Mouse (Mus musculus): ENCODE results near the gene Ppfibp2. TPM values are rescaled to one million over a fixed set of nuclear protein-coding genes. Genes with fewer than 3 reads are reported as not detected.

Gene Ppfibp2
- polyA plus RNA-seq, 1 experiment from 2014 or later = 6.0 TPM

DNA sequence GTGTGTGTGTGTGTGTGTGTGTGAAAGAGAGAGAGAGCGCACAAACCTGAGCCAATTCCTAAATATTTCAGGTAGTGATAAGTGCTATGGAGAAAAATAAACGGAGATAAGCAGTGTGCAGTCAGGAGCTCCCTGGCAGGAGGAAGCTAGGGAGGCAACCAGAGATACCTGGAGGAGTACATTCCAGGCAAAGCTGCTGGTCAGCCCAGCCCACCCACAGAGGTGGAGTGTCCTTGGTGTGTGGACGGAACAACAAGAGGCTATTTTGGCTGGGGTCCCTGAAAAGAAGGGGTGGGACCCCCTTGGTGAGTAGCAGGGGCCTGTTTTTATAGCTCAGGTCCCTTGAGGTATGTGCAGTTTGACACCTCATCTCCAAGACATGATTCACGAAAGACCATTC is 88.2 kb downstream of the Ppfibp2 start:
- Histone ChIP-seq H3K36me3 (ENCODE audit: control insufficient read depth, insufficient read depth, low read length) (no peaks in the 10 kb centered on the region), H3K27ac (ENCODE audit: low read depth, low read length) (no peak overlapping the region), H3K4me3 (ENCODE audit: low read depth, low read length) (no peak overlapping the region), H3K9me3 (ENCODE audit: control insufficient read depth, low read length) (no peaks in the 10 kb centered on the region), H3K4me1 (ENCODE audit: control insufficient read depth, insufficient read depth, low read length) (no peaks in the 10 kb centered on the region), H3K4me2 (ENCODE audit: low read depth) (no peak overlapping the region), H3K9ac (ENCODE audit: low read length) (no peak overlapping the region), H3K27me3 (ENCODE audit: control insufficient read depth, insufficient read depth, low read length) (no peaks in the 10 kb centered on the region)
- no peak for ATAC-seq (ENCODE audit: insufficient read depth, low FRiP score, low TSS enrichment)
- no peak for DNase-seq (ENCODE audit: low spot score)
- 83% methylated on average over 4 of the region's 4 CpGs for WGBS

DNA sequence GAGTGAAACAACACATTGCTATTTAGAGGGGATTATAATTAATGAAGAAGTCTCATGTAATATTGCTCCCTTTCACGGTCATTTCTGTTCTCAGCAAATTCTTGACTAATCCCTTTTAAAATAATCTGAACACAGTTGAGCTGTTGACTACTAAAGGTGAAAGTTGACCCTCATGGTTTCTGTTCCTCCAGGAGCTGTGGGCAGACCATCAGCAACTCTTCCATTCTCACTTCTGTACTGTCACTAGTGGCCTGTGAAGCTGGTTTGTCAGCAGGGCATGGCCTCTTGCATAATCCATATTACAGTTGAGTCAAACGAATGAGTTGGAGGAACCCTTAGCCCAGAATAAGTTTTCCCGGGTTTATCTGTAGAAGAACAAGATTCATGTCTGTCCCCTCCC is 88.6 kb downstream of the Ppfibp2 start:
- Histone ChIP-seq H3K4me1 (ENCODE audit: control insufficient read depth, insufficient read depth, low read length) (no peaks in the 10 kb centered on the region), H3K36me3 (ENCODE audit: control insufficient read depth, insufficient read depth, low read length) (no peaks in the 10 kb centered on the region), H3K9me3 (ENCODE audit: control insufficient read depth, low read length) (no peaks in the 10 kb centered on the region), H3K4me2 (ENCODE audit: low read depth) (no peak overlapping the region), H3K27me3 (ENCODE audit: control insufficient read depth, insufficient read depth, low read length) (no peaks in the 10 kb centered on the region), H3K4me3 (ENCODE audit: low read depth, low read length) (no peak overlapping the region), H3K9ac (ENCODE audit: low read length) (no peak overlapping the region), H3K27ac (ENCODE audit: low read depth, low read length) (no peak overlapping the region)
- ATAC-seq (ENCODE audit: insufficient read depth, low FRiP score, low TSS enrichment) (no peak), DNase-seq (ENCODE audit: low spot score) (no peak)
- 91% methylated on average over 3 of the region's 3 CpGs for WGBS

DNA sequence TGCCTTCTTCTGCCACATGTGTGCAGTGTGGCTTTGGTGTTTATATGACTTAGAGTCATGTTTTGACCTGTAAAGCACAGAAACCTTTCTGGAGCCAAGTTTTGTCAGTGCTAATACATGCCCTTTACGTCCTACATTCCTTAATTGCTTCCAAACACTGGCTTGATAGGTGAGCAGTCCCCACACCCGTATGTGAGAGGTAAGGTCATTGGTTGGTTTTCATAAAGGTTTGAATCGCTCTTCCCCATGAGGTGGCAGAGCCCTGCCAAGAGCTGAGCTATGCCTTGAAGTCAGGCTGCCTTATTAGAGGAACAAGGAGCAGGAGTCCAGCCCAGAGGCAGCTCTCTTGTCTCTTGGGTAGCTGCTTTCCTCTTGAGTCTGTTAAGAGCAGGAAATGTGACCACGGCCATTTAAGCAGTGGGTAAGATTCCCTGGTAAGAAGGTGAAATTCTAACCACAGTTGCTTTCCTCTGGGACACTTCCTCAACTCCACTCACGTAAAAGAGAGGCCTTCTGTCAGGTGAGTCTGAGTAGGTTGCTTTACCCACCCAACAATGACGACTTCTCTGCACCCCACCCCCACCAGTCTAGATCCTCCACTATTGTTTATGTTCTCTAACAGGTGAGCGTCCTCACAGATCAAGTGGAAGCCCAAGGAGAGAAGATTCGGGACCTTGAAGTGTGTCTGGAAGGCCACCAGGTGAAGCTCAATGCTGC is 90.4 kb downstream of the Ppfibp2 start:
- Histone ChIP-seq H3K4me3 (ENCODE audit: low read depth, low read length) (no peak overlapping the region), H3K27me3 (ENCODE audit: control insufficient read depth, insufficient read depth, low read length) (no peaks in the 10 kb centered on the region), H3K4me1 (ENCODE audit: control insufficient read depth, insufficient read depth, low read length) (no peaks in the 10 kb centered on the region), H3K4me2 (ENCODE audit: low read depth) (no peak overlapping the region), H3K9ac (ENCODE audit: low read length) (no peak overlapping the region), H3K27ac (ENCODE audit: low read depth, low read length) (no peak overlapping the region), H3K36me3 (ENCODE audit: control insufficient read depth, insufficient read depth, low read length) (no peaks in the 10 kb centered on the region), H3K9me3 (ENCODE audit: control insufficient read depth, low read length) (no peaks in the 10 kb centered on the region)
- ATAC-seq (ENCODE audit: insufficient read depth, low FRiP score, low TSS enrichment) (no peak), DNase-seq (ENCODE audit: low spot score) (no peak)
- WGBS = 87% methylated on average over 8 of the region's 8 CpGs

DNA sequence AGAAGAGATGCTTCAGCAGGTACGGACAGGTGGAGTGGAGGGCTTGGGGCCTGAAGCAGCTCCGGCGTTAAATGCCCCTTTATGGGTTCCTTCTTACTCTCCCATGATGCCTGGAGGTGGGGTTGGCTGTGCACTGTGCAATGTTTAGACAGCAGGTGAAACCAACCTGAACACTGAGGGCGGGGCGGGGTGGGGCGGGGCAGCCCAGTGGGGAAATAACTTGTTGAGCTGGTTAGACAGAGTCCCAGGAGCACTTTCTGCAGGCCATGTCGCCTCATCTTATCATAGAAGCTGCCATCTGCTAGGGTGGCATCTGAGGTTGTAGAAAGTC is 90.9 kb downstream of the Ppfibp2 start:
- WGBS = 93% methylated on average over 7 of the region's 7 CpGs
- H3K9ac ChIP-seq (ENCODE audit: low read length) = no peak overlapping the region
- H3K27me3 ChIP-seq (ENCODE audit: control insufficient read depth, insufficient read depth, low read length) = no peaks in the 10 kb centered on the region
- no peak overlapping the region for H3K4me3 ChIP-seq (ENCODE audit: low read depth, low read length)
- no peak for DNase-seq (ENCODE audit: low spot score)
- H3K36me3 ChIP-seq (ENCODE audit: control insufficient read depth, insufficient read depth, low read length) = no peaks in the 10 kb centered on the region
- no peak for ATAC-seq (ENCODE audit: insufficient read depth, low FRiP score, low TSS enrichment)
- H3K9me3 ChIP-seq (ENCODE audit: control insufficient read depth, low read length) = no peaks in the 10 kb centered on the region
- H3K27ac ChIP-seq (ENCODE audit: low read depth, low read length) = no peak overlapping the region
- no peaks in the 10 kb centered on the region for H3K4me1 ChIP-seq (ENCODE audit: control insufficient read depth, insufficient read depth, low read length)
- no peak overlapping the region for H3K4me2 ChIP-seq (ENCODE audit: low read depth)

DNA sequence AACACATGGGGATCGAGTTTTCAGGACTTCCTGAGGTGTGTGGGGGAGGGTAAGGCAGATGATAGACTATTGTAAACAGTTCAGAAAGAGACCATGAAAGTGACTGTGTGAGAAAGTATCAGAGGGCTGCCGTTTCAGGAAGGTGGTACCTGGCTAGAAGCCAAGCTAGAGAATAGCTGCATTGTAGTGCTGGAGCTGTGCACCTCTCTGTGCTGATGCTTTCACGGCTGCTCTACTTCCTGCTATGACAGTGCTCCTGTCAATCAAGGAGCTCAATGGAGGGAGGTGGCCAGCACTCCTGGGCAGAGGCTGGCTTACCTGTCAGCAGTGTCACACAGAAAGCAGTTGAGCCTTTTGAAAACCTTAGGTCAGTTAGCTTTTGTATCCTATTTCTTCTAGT is 92.4 kb downstream of the Ppfibp2 start:
- H3K27ac ChIP-seq (ENCODE audit: low read depth, low read length) = no peak overlapping the region
- 47% methylated on average over 3 of the region's 3 CpGs for WGBS
- H3K9ac ChIP-seq (ENCODE audit: low read length) = no peak overlapping the region
- no peaks in the 10 kb centered on the region for H3K4me1 ChIP-seq (ENCODE audit: control insufficient read depth, insufficient read depth, low read length)
- no peak overlapping the region for H3K4me2 ChIP-seq (ENCODE audit: low read depth)
- H3K27me3 ChIP-seq (ENCODE audit: control insufficient read depth, insufficient read depth, low read length) = no peaks in the 10 kb centered on the region
- no peak for DNase-seq (ENCODE audit: low spot score)
- no peaks in the 10 kb centered on the region for H3K36me3 ChIP-seq (ENCODE audit: control insufficient read depth, insufficient read depth, low read length)
- H3K4me3 ChIP-seq (ENCODE audit: low read depth, low read length) = no peak overlapping the region
- no peak for ATAC-seq (ENCODE audit: insufficient read depth, low FRiP score, low TSS enrichment)
- H3K9me3 ChIP-seq (ENCODE audit: control insufficient read depth, low read length) = no peaks in the 10 kb centered on the region

DNA sequence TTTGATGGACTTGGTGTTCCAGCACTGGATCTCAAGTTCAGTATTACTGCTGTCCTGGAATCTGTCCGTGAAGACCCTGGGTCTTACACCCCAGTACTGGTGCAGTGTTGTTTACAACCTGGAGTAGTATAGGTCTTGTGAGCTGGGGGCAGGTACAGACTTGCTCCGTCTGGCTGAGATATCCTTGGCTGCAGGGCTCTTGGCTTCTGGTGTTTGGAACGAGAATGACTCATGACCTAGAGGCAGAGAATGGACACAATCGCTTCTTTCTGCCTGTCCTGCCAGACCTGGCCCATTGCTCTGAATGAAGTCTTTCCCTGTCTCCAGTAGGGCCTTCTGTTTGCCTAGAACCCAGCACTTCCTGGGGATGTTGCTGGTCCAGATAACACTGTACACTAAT is 93.0 kb downstream of the Ppfibp2 start:
- no peak overlapping the region for H3K27ac ChIP-seq (ENCODE audit: low read depth, low read length)
- WGBS = 78% methylated on average over 4 of the region's 4 CpGs
- no peaks in the 10 kb centered on the region for H3K9me3 ChIP-seq (ENCODE audit: control insufficient read depth, low read length)
- no peaks in the 10 kb centered on the region for H3K27me3 ChIP-seq (ENCODE audit: control insufficient read depth, insufficient read depth, low read length)
- H3K9ac ChIP-seq (ENCODE audit: low read length) = no peak overlapping the region
- no peaks in the 10 kb centered on the region for H3K36me3 ChIP-seq (ENCODE audit: control insufficient read depth, insufficient read depth, low read length)
- DNase-seq (ENCODE audit: low spot score) = no peak
- no peak overlapping the region for H3K4me3 ChIP-seq (ENCODE audit: low read depth, low read length)
- H3K4me1 ChIP-seq (ENCODE audit: control insufficient read depth, insufficient read depth, low read length) = no peaks in the 10 kb centered on the region
- no peak for ATAC-seq (ENCODE audit: insufficient read depth, low FRiP score, low TSS enrichment)
- H3K4me2 ChIP-seq (ENCODE audit: low read depth) = no peak overlapping the region

DNA sequence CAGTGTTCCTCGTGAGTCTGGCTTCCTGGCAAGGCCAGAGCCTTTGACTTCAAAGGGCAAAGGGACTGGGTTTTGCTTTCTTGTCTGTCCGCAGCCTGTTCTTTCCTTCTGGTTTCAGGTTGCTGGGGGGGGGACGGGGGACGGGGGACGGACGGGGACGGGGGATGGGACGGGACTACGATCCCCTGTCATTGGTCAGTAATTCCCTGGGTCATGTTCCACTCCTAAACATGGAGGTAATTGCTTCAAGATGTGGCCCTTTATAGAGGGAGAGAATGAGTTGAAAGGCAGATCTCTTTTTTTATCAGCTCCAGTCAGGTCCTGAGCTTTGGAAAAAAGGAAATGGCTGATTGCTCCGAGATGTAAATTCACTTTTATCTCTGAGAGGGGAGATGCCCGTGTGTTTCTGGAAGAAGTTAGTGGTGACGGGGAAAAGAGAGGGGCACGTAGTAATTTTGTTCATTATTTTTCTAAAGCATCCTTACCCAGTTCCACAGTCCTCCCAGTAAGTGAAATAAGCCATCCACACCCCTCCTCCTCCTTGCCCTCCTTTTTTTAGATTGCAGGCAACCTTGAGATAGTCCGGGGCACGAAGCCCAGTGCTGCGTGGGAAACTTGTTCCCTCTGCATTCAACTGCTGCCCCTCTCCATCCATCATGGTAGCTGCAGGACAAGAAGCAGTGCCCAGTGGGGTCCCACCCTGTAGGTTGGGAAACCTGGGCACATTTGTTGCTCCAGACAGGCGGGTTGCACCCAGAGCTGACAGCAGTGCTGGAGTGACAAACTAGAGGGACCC is 95.6 kb downstream of the Ppfibp2 start:
- H3K4me2 ChIP-seq (ENCODE audit: low read depth) = no peak overlapping the region
- H3K27me3 ChIP-seq (ENCODE audit: control insufficient read depth, insufficient read depth, low read length) = no peaks in the 10 kb centered on the region
- H3K9me3 ChIP-seq (ENCODE audit: control insufficient read depth, low read length) = no peaks in the 10 kb centered on the region
- H3K36me3 ChIP-seq (ENCODE audit: control insufficient read depth, insufficient read depth, low read length) = no peaks in the 10 kb centered on the region
- no peaks in the 10 kb centered on the region for H3K4me1 ChIP-seq (ENCODE audit: control insufficient read depth, insufficient read depth, low read length)
- peak; percentile 26 for DNase-seq (ENCODE audit: low spot score)
- H3K27ac ChIP-seq (ENCODE audit: low read depth, low read length) = 0 out of 2 replicates have a peak overlapping the region, but pooled peaks have one; percentile 44
- ATAC-seq (ENCODE audit: insufficient read depth, low FRiP score, low TSS enrichment) = no peak
- H3K9ac ChIP-seq (ENCODE audit: low read length) = no peak overlapping the region
- H3K4me3 ChIP-seq (ENCODE audit: low read depth, low read length) = no peak overlapping the region
- WGBS = 29% methylated on average over 17 of the region's 17 CpGs

DNA sequence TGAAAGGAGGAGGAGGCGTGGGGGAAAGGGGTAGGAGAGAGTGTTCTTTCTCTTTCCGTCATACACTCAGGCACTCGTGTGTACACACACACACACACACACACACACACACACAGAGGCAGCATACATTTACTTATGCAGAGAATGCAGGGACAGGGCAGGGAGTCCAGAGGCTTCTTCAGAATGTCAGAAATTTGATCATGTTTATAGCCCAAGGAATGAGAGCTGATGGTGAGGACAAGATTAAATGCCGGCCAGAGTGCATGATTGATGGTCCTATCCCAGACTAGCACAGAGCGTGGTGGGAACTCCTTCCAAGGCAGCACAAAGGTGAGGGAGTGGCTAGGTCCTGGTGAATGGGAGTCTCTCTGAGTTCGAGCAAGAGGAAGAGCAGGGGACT is 96.5 kb downstream of the Ppfibp2 start:
- Histone ChIP-seq H3K36me3 (ENCODE audit: control insufficient read depth, insufficient read depth, low read length) (no peaks in the 10 kb centered on the region), H3K9me3 (ENCODE audit: control insufficient read depth, low read length) (no peaks in the 10 kb centered on the region), H3K27me3 (ENCODE audit: control insufficient read depth, insufficient read depth, low read length) (no peaks in the 10 kb centered on the region), H3K4me2 (ENCODE audit: low read depth) (no peak overlapping the region), H3K9ac (ENCODE audit: low read length) (no peak overlapping the region), H3K4me3 (ENCODE audit: low read depth, low read length) (no peak overlapping the region), H3K4me1 (ENCODE audit: control insufficient read depth, insufficient read depth, low read length) (no peaks in the 10 kb centered on the region), H3K27ac (ENCODE audit: low read depth, low read length) (no peak overlapping the region)
- WGBS = 25% methylated on average over 6 of the region's 6 CpGs
- ATAC-seq (ENCODE audit: insufficient read depth, low FRiP score, low TSS enrichment) = no peak
- DNase-seq (ENCODE audit: low spot score) = no peak
